Mouse (Mus musculus): ENCODE measurements at regions not wholly inside any gene's neighbourhood (a gene's known extent, or its start where the extent isn't known, plus 50 kb on each side); places are given as distances from the start of the nearest gene placed in this dataset.

GRCm38 (mm10) chr4:92064592-92064991 is 82.4 kb downstream of the Izumo3 start:
- no peaks in the 10 kb centered on the region for H3K4me1 ChIP-seq (replicated peaks; ENCODE audit: insufficient read depth, low read length)
- H3K4me3 ChIP-seq (replicated peaks; ENCODE audit: low read depth, low read length), result no peak overlapping the region
- 79% methylated on average over 2 of the region's 2 CpGs for WGBS
- H3K9me3 ChIP-seq (replicated peaks; ENCODE audit: low read length), result no peaks in the 10 kb centered on the region
- H3K27me3 ChIP-seq (ENCODE audit: insufficient read depth, low read length), result no peaks in the 10 kb centered on the region
- no peaks in the 10 kb centered on the region for H3K36me3 ChIP-seq (ENCODE audit: insufficient read depth, low read length)
- no peak overlapping the region for H3K27ac ChIP-seq
- no peak for ATAC-seq (replicated peaks; ENCODE audit: low FRiP score, low read depth)
- no peak for DNase-seq (ENCODE audit: low spot score)
- TF ChIP-seq CTCF (IDR thresholded peaks at IDR 0.05; ENCODE audit: low read depth), result no peak
- no peak overlapping the region for H3K4me2 ChIP-seq (ENCODE audit: low read length)
- H3K9ac ChIP-seq (ENCODE audit: low read depth, low read length), result no peak overlapping the region

- H3K4me3 ChIP-seq (replicated peaks; ENCODE audit: low read depth, low read length), result no peak overlapping the region
- ATAC-seq (replicated peaks; ENCODE audit: low FRiP score, low read depth), result no peak
Observed at GRCm38 (mm10) chr4:92060973-92061372, 86.1 kb downstream of the Izumo3 start.

DNA sequence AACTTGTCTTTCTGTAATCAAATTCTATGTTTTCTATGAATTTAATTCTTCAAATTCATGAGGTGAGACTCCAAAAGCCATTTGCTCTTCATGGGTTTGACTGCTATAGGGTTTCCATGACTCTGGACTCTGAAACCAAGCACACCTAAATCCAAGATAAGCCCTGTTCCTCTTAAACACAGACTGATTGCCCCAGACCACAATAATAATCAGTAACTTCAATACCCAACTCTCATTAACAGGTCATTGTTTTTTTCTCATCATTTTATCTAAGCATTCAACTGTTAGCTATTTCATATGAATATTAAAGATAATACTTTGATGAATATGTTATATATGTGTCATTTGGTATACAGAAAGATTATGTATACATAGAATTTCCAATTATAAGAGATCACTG is 92.1 kb downstream of the Izumo3 start:
- TF ChIP-seq CTCF (IDR thresholded peaks at IDR 0.05; ENCODE audit: low read depth), result no peak
- H3K4me2 ChIP-seq (ENCODE audit: low read length), result no peak overlapping the region
- H3K4me1 ChIP-seq (replicated peaks; ENCODE audit: insufficient read depth, low read length), result no peaks in the 10 kb centered on the region
- H3K27me3 ChIP-seq (ENCODE audit: insufficient read depth, low read length), result no peaks in the 10 kb centered on the region
- no peaks in the 10 kb centered on the region for H3K36me3 ChIP-seq (ENCODE audit: insufficient read depth, low read length)
- no peak for DNase-seq (ENCODE audit: low spot score)
- H3K9me3 ChIP-seq (replicated peaks; ENCODE audit: low read length), result no peaks in the 10 kb centered on the region
- H3K4me3 ChIP-seq (replicated peaks; ENCODE audit: low read depth, low read length), result no peak overlapping the region
- ATAC-seq (replicated peaks; ENCODE audit: low FRiP score, low read depth), result no peak
- H3K9ac ChIP-seq (ENCODE audit: low read depth, low read length), result no peak overlapping the region
- no peak overlapping the region for H3K27ac ChIP-seq

More at GRCm38 (mm10) chr4:92060973-92061372, 86.1 kb downstream of the Izumo3 start:
- no peak overlapping the region for H3K27ac ChIP-seq
- H3K4me1 ChIP-seq (replicated peaks; ENCODE audit: insufficient read depth, low read length), result no peaks in the 10 kb centered on the region
- no peaks in the 10 kb centered on the region for H3K9me3 ChIP-seq (replicated peaks; ENCODE audit: low read length)
- no peak for TF ChIP-seq CTCF (IDR thresholded peaks at IDR 0.05; ENCODE audit: low read depth)
- H3K9ac ChIP-seq (ENCODE audit: low read depth, low read length), result no peak overlapping the region
- H3K4me2 ChIP-seq (ENCODE audit: low read length), result no peak overlapping the region
- H3K36me3 ChIP-seq (ENCODE audit: insufficient read depth, low read length), result no peaks in the 10 kb centered on the region
- H3K27me3 ChIP-seq (ENCODE audit: insufficient read depth, low read length), result no peaks in the 10 kb centered on the region
- 38% methylated on average over 5 of the region's 5 CpGs for WGBS
- peak; percentile 3 for DNase-seq (ENCODE audit: low spot score)

DNA sequence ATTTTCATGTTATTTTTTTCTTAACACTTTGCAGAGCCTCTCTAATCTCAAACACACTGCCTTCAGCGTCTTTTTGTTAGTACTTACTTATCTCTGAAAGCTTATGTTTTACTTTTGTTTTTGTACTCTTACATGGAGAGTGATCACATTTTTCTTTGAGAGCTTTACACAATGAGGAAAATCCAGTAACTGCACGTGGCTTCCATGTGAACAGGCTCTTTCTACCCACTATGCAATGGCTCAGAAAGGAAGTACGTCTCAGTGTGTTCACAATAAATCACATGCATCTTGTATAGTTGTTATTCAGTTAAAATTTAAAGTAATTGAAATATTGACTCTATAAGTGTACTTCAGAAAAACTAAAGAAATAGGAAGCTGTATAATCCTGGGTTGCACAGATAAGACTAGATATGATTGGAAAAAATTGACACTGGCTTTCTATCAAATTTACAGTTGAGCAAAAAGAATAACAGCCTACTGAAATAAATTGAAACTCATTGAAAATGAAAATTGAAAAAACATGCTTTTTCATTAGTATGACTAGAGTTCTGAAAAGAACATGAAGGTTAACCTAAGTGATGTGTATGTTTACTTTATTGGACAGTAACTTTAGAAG is 122.4 kb downstream of the Izumo3 start:
- Histone ChIP-seq H3K27ac (no peak overlapping the region), H3K9ac (ENCODE audit: low read depth, low read length) (no peak overlapping the region), H3K4me1 (replicated peaks; ENCODE audit: insufficient read depth, low read length) (no peaks in the 10 kb centered on the region), H3K4me2 (ENCODE audit: low read length) (no peak overlapping the region), H3K36me3 (ENCODE audit: insufficient read depth, low read length) (no peaks in the 10 kb centered on the region), H3K9me3 (replicated peaks; ENCODE audit: low read length) (no peaks in the 10 kb centered on the region), H3K4me3 (replicated peaks; ENCODE audit: low read depth, low read length) (no peak overlapping the region), H3K27me3 (ENCODE audit: insufficient read depth, low read length) (no peaks in the 10 kb centered on the region)
- WGBS, result 63% methylated on average over 3 of the region's 3 CpGs
- ATAC-seq (replicated peaks; ENCODE audit: low FRiP score, low read depth) (no peak), DNase-seq (ENCODE audit: low spot score) (no peak)
- TF ChIP-seq CTCF (IDR thresholded peaks at IDR 0.05; ENCODE audit: low read depth), result no peak

DNA sequence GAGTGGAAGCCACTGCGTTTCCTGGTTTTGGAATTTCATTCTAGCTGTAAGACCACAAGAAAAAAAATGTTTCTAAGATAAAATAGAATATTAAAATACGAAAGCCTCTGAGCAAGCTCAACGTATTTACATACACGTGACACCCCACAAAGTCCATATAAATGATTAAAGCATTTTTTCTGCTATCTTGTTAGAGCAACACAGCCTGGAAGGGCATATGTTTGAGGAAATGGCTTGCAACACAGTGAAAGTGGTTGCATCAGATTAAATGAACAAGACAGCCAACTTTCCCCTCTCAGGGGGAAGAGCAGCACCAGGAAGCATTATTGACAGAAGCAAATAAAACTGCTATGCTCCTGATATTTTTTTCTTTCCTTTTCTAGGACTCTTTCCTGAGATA is 146.8 kb downstream of the Izumo3 start:
- no peak for TF ChIP-seq CTCF (IDR thresholded peaks at IDR 0.05; ENCODE audit: low read depth)
- H3K27ac ChIP-seq, result no peak overlapping the region
- no peak overlapping the region for H3K4me3 ChIP-seq (replicated peaks; ENCODE audit: low read depth, low read length)
- H3K9me3 ChIP-seq (replicated peaks; ENCODE audit: low read length), result no peaks in the 10 kb centered on the region
- no peaks in the 10 kb centered on the region for H3K27me3 ChIP-seq (ENCODE audit: insufficient read depth, low read length)
- no peaks in the 10 kb centered on the region for H3K36me3 ChIP-seq (ENCODE audit: insufficient read depth, low read length)
- DNase-seq (ENCODE audit: low spot score) (no peak), ATAC-seq (replicated peaks; ENCODE audit: low FRiP score, low read depth) (no peak)
- H3K9ac ChIP-seq (ENCODE audit: low read depth, low read length), result no peak overlapping the region
- no peaks in the 10 kb centered on the region for H3K4me1 ChIP-seq (replicated peaks; ENCODE audit: insufficient read depth, low read length)
- no peak overlapping the region for H3K4me2 ChIP-seq (ENCODE audit: low read length)
- 80% methylated on average over 4 of the region's 4 CpGs for WGBS

DNA sequence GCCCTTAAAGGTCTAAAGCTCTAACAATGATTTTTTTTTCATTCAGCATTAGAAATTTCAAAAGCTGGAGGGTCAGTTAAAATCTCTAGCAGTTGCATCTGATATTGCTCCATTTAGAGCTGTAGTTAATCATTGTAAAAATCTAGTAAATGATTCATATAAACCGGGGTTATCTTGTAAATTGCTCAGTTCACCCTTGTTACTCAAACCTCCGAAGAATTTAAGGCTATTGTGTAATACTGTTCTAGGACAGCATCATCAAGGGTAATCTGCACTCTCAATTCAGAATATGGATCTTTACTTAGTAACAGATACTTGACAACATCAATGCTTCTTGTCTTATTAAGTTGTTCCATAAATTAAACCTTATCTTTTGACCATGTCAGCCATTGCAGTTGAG is 157.7 kb downstream of the Izumo3 start:
- WGBS, result 50% methylated on average over 2 of the region's 2 CpGs
- Histone ChIP-seq H3K9me3 (replicated peaks; ENCODE audit: low read length) (no peaks in the 10 kb centered on the region), H3K4me3 (replicated peaks; ENCODE audit: low read depth, low read length) (no peak overlapping the region), H3K27ac (no peak overlapping the region), H3K36me3 (ENCODE audit: insufficient read depth, low read length) (no peaks in the 10 kb centered on the region), H3K4me1 (replicated peaks; ENCODE audit: insufficient read depth, low read length) (no peaks in the 10 kb centered on the region), H3K9ac (ENCODE audit: low read depth, low read length) (no peak overlapping the region), H3K4me2 (ENCODE audit: low read length) (no peak overlapping the region), H3K27me3 (ENCODE audit: insufficient read depth, low read length) (no peaks in the 10 kb centered on the region)
- DNase-seq (ENCODE audit: low spot score) (no peak), ATAC-seq (replicated peaks; ENCODE audit: low FRiP score, low read depth) (no peak)
- no peak for TF ChIP-seq CTCF (IDR thresholded peaks at IDR 0.05; ENCODE audit: low read depth)

Measured in kidney, postnatal 0 days (tissue).